Mouse (Mus musculus) urinary bladder, adult 2 months (tissue): ENCODE measurements around the gene Mfsd6l. TPM values are rescaled to one million over a fixed set of nuclear protein-coding genes. Genes with fewer than 3 reads are reported as not detected.
A peak's percentile ranks its signal among the peaks of the same experiment; 100 is the strongest.

Experiments
- DNase-seq: peaks from one replicate; pipeline ENCODE4 v3.0.0; 2022; ENCODE audit warnings: low spot score
- polyA plus RNA-seq: library from polyadenylated mRNA; depleted of rRNA; stranded (reverse); fragments of >200 nt; gene quantifications from 2 replicates; pipeline ENCODE4 v1.2.3, GENCODE M21; 2012

The Mfsd6l gene
- polyA plus RNA-seq, 1 experiment = 1.6 TPM

DNA sequence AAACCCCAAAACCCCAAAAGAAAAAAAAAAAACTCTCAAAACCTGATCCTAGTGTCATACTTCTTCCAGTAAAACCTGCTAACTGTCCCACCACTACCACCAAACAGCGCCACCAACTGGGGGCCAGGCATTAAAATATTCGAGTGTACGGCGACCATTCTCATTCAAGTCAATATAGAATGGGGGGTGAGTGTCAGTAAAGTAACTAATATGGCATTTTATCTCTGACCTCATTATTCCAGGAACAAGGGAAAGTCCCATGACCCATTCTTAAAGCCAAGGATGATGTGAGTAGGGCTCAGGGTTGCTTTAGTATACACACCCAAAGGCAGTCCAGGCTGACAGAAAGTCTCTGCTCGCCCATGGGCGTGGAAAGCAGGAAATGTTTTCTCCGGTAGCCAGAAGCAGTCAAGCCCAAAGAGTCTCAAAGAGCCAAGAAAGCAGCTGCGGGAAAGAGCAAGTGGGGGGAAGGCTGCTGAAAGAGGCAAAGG is 2.0 kb upstream of the Mfsd6l start:
- DNase-seq = no peak

DNA sequence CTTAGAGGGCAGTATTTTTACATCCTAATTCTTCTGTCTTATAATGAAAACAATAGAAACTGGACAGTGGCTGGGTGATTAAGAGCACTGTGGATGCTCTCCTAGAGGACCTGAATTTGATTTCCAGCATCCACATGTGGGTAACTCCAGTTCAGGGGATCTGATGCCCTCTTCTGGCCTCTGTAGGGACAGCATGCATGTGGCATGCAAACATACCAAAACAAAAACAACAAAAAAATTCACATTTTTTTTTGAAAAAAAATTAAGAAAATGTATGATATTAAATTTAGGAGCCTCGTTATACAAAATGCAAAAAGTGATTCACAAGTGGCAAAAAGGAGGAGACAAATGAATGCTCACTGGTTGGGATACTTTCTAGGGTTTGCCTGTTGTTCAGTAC is 3.6 kb downstream of the Mfsd6l start:
- no peak for DNase-seq

- DNase-seq = no peak
These were observed 6.3 kb downstream of the Mfsd6l start for GRCm38 (mm10) chr11:68561957-68562950.

DNA sequence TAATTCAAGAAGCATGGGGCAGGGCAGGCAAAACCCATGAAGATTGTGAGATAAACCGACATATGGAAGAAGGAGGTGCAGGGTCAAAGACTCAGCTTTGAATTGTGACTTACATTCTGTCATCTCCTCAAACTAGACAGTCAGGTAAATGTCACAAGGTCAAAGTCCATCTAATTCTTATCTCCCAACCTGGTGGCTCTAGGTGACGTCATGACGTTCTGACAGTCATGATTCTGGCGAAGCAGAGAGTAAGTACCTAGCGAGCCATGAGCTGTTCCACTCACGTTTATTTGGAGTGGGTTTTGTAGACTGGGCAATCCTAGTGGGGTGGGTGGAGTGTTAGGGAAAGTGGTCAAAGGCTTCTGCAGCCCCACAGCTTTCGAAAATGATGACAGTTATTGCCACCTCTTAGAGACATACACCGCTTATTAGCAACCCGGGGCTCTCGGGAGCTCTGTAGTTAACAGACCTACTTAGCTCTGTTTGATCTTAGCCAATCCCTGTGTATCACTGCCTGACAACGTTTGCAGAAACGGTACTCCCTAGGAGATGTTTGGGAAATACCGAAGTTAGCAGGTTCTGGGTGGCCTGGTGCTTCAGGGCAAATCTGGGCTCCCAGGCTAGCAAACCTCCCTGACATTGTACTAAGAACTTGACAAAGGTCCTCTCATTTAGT is 8.5 kb downstream of the Mfsd6l start:
- no peak for DNase-seq

DNA sequence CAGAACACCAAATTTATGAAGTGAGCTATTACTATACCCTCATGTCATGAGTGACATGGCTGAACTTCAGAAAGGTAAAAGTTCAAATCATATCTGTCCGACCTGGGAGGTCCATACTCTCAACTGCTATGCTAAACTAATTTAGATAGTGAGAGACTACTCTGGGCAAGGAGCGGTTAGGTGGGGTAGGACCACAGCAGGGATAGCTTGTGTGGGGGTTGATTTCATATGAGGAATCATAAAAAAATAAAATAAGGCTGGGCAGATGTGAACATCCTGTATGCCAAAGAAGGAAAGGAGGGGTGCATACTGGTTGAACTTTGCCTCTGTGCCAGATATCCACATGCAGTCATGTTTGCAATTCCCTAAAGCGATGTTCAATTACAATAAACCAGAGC is 9.0 kb downstream of the Mfsd6l start:
- DNase-seq = no peak

DNA sequence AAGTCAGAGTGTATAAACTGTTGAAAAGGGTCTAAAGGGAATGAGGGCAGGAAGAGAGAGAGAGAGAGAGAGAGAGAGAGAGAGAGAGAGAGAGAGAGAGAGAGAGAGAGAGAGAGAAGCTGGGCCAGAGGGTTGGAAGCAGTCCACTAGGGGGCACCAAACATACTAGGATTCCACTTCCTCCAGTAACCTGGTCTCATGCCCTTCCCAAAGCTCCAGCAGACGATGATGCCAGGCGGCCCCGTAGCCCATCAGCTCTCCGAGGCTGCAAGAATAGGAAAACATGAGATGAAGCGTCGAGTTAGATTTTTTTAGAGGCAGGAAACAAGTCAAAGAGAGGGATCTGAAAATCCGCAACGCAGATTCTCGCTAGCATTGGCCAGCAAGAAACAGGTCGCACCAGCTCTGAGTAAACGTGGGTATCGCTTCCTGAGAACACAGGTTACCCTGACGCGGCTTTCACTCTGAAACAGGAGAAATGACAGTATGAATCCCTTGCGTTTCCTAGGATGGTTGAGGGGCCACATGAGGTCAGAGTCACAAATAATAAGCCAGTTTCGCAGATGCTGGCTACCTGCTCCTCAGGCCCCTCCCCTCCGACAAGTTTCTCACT is 10.6 kb downstream of the Mfsd6l start:
- peak; percentile 38 for DNase-seq

GRCm38 (mm10) chr11:68570861-68571260 is 14.9 kb downstream of the Mfsd6l start:
- DNase-seq = no peak

DNA sequence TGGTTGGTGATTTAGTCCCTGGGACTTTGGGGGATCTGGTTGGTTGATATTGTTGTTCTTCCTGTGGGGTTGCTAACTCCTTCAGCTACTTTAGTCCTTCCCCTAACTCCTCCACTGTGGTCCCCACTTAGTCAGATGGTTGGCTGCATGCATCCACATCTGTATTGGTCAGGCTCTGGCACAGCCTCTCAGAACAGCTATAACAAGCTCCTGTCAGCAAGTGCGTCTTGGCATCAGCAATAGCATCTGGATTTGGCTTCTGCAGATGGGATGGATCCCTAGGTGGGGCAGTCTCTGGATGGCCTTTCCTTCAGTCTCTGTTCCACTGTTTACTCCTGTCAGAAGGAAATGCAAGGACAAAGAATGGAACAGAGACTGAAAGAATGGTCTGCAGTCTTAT is 21.1 kb downstream of the Mfsd6l start:
- no peak for DNase-seq

GRCm38 (mm10) chr11:68579462-68579881 is 23.5 kb downstream of the Mfsd6l start:
- no peak for DNase-seq

DNA sequence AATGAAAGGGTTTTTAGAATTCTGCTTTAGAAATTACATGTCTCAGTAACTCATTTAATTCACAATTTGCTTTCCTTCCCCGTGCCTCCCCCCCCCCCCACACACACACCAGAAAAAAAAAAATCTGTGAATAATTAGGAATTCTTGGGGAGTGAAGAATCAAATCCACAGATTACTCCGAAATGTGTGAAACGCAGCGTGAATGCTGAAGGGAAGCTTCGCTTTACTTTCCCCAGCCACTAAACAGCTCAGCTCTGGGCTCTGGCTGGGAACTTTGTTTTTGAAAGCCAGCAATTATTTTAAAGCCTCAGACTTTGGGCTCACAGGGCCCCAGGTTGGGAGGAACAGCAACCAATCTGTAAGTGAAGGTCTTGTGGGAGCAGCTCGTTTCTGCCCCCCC is 24.6 kb downstream of the Mfsd6l start:
- no peak for DNase-seq

DNA sequence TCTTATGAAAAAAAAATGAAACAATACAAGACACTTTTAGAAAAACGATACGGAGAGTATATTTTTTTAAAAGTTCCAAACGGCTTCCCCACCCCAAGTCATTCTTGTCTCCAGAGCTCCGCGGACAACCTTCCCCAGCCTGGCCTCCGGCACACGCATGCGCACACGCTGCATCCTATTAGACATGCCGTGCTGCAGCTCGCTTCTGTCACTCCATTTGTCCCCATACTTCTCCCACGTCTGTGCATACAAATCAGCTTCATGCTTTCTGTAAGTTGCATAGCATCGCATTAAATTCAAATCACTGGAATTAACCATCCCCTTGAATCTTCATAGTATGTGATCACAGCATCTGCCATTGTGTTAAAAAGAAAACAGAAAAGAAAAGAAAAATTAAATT is 27.2 kb downstream of the Mfsd6l start:
- no peak for DNase-seq

- DNase-seq = no peak
These were observed 28.0 kb downstream of the Mfsd6l start for GRCm38 (mm10) chr11:68583906-68584480.

GRCm38 (mm10) chr11:68585890-68586289 is 29.9 kb downstream of the Mfsd6l start:
- no peak for DNase-seq

GRCm38 (mm10) chr11:68586721-68587120 is 30.7 kb downstream of the Mfsd6l start, which contains the start of gene Ccdc42:
TSS of gene Ccdc42 (plus strand) at chr11:68587021.
- DNase-seq = no peak

DNA sequence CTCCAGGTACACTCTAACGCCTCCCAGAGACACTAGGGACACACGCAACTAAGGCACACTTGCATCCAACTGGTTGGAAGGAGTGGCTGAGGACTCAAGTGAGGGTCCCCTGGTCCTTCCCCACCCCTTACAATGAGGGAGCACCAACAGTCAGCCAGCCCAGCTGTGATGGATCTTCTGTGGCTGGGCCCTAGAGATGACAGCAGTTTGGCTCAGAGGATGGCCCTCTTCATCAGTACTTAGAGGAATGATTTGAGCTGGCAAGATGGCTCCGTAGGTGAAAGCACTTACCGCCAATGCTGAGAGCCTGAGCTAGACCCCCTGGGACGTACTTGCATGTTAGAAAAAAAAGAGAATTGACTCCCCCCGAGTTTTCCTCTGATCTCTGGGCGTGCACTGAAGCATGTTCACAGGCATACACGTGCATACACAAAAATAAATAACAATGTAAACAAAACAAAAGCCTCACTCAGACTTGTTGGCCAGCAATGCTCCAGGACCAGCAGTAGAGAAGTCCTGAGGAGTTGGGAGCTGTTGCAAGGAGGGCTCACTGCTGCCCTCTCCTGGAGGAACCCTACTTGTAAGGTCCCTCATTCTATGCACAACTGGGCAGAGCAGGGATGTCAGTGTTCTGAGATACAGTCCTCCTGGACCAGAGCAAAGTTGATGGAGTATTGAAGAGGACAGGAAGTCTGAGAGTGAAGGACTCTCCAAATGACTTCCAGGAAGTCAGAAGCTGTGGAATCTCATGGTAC is 33.2 kb downstream of the Mfsd6l start:
- DNase-seq = peak; percentile 47

GRCm38 (mm10) chr11:68591708-68592107 is 35.7 kb downstream of the Mfsd6l start:
- no peak for DNase-seq

DNA sequence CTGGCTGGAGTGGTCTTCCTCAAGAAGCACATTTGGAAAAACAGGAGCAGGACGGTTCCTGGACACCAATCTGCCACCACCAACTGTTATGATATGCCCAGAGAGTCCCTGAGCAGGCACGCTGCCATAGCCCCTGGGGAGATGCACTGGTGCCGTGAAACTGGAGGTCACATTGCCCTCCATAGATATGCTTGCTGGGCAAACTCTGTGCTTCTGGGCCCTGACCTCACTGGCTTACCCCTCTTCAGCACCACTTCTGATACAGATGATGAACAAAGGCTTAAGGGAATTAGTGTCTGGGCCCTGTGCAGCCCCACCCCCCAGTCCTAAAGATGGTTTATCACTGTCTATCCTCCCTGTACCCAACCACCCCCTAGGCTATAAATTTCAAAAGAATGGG is 37.3 kb downstream of the Mfsd6l start:
- no peak for DNase-seq

- DNase-seq = no peak
These were observed 41.9 kb downstream of the Mfsd6l start for GRCm38 (mm10) chr11:68597912-68598311.

DNA sequence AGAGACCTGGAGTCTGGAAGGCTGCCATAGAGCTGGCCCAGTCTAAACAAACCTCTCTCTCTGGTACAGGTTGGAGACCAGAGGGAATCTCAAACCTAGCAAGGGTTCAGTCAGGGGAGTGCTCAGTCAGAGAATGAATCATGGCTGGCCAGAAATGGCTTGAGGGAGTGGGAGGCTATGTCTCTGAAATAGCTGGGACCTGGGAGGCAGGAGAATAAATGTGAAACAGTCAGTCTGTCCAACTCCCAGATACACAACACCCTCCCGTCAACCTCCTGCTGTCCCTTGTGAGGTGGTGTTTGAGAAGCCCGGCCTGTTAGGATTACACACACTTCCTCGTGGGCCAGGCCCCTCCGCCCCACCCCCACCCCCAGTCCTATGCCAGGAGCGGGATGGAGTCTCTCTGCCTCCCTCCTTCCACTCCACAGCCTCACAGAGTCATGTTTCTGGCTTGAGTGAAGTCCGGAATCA is 44.6 kb downstream of the Mfsd6l start:
- DNase-seq = no peak

- no peak for DNase-seq
These were observed 45.6 kb downstream of the Mfsd6l start for GRCm38 (mm10) chr11:68601486-68601991.
